Mouse (Mus musculus): ENCODE measurements around the gene Ctsf. TPM values are rescaled to one million over a fixed set of nuclear protein-coding genes. Genes with fewer than 3 reads are reported as not detected.
"Not testable (repeated sequence)": the region's sequence is repeated elsewhere in the genome, so short reads cannot be mapped to it uniquely, and the experiment has no call there.

Ctsf gene
- polyA plus RNA-seq, 1 experiment: 133 TPM

GRCm38 (mm10) chr19:4842611-4843010 lies 12.3 kb upstream of the Ctsf start:
- no peak overlapping the region for H3K27ac ChIP-seq (ENCODE audit: insufficient read depth, low read length)
- H3K4me3 ChIP-seq (ENCODE audit: insufficient read depth, low read length): no peak overlapping the region
- no peaks in the 10 kb centered on the region; the same call in 1 of the 2 replicates for H3K4me1 ChIP-seq (ENCODE audit: control insufficient read depth, insufficient read depth, low read length)
- TF ChIP-seq POLR2A (IDR thresholded peaks at IDR 0.05; ENCODE audit: extremely low read depth, insufficient read depth, low read length) (no peak), CTCF (IDR thresholded peaks at IDR 0.05; ENCODE audit: extremely low read depth, insufficient read depth, low read length) (no peak)

GRCm38 (mm10) chr19:4845846-4846245 lies 9.1 kb upstream of the Ctsf start:
- H3K4me1 ChIP-seq (ENCODE audit: control insufficient read depth, insufficient read depth, low read length): no peaks in the 10 kb centered on the region
- no peak overlapping the region for H3K4me3 ChIP-seq (ENCODE audit: insufficient read depth, low read length)
- TF ChIP-seq POLR2A (IDR thresholded peaks at IDR 0.05; ENCODE audit: extremely low read depth, insufficient read depth, low read length): no peak
- TF ChIP-seq CTCF (IDR thresholded peaks at IDR 0.05; ENCODE audit: extremely low read depth, insufficient read depth, low read length): no peak
- no peak overlapping the region for H3K27ac ChIP-seq (ENCODE audit: insufficient read depth, low read length)

- Histone ChIP-seq H3K4me3 (ENCODE audit: insufficient read depth, low read length) (no peak overlapping the region), H3K27ac (ENCODE audit: insufficient read depth, low read length) (no peak overlapping the region)
- peak; percentile 72 for TF ChIP-seq CTCF (IDR thresholded peaks at IDR 0.05; ENCODE audit: extremely low read depth, insufficient read depth, low read length)
- no peak for TF ChIP-seq POLR2A (IDR thresholded peaks at IDR 0.05; ENCODE audit: extremely low read depth, insufficient read depth, low read length)
Observed at GRCm38 (mm10) chr19:4847490-4847889, 7.4 kb upstream of the Ctsf start.

GRCm38 (mm10) chr19:4849800-4850199 lies 5.1 kb upstream of the Ctsf start:
- Histone ChIP-seq H3K4me1 (ENCODE audit: control insufficient read depth, insufficient read depth, low read length) (peaks cover 2% of the 10 kb centered on the region; the same call in 1 of the 2 replicates), H3K4me3 (ENCODE audit: insufficient read depth, low read length) (no peak overlapping the region), H3K27ac (ENCODE audit: insufficient read depth, low read length) (no peak overlapping the region)
- TF ChIP-seq CTCF (IDR thresholded peaks at IDR 0.05; ENCODE audit: extremely low read depth, insufficient read depth, low read length): no peak
- TF ChIP-seq POLR2A (IDR thresholded peaks at IDR 0.05; ENCODE audit: extremely low read depth, insufficient read depth, low read length): no peak

More at GRCm38 (mm10) chr19:4847490-4847889, 7.4 kb upstream of the Ctsf start:
- no peaks in the 10 kb centered on the region for H3K4me1 ChIP-seq (ENCODE audit: control insufficient read depth, insufficient read depth, low read length)

GRCm38 (mm10) chr19:4850281-4850680 lies 4.6 kb upstream of the Ctsf start:
- H3K27ac ChIP-seq (ENCODE audit: insufficient read depth, low read length): no peak overlapping the region
- no peak overlapping the region for H3K4me3 ChIP-seq (ENCODE audit: insufficient read depth, low read length)
- TF ChIP-seq POLR2A (IDR thresholded peaks at IDR 0.05; ENCODE audit: extremely low read depth, insufficient read depth, low read length) (no peak), CTCF (IDR thresholded peaks at IDR 0.05; ENCODE audit: extremely low read depth, insufficient read depth, low read length) (no peak)
- H3K4me1 ChIP-seq (ENCODE audit: control insufficient read depth, insufficient read depth, low read length): peaks cover 2% of the 10 kb centered on the region; the same call in 1 of the 2 replicates

GRCm38 (mm10) chr19:4855470-4855820 lies 515 bp downstream of the Ctsf start:
- peak overlapping the region; percentile 78 for H3K4me3 ChIP-seq (ENCODE audit: insufficient read depth, low read length)
- peak overlapping the region; percentile 62; the same call in 1 of the 2 replicates for H3K27ac ChIP-seq (ENCODE audit: insufficient read depth, low read length)
- peaks cover 6% of the 10 kb centered on the region; the same call in 1 of the 2 replicates for H3K4me1 ChIP-seq (ENCODE audit: control insufficient read depth, insufficient read depth, low read length)
- TF ChIP-seq POLR2A (IDR thresholded peaks at IDR 0.05; ENCODE audit: extremely low read depth, insufficient read depth, low read length): no peak
- TF ChIP-seq CTCF (IDR thresholded peaks at IDR 0.05; ENCODE audit: extremely low read depth, insufficient read depth, low read length): no peak

- TF ChIP-seq POLR2A (IDR thresholded peaks at IDR 0.05; ENCODE audit: extremely low read depth, insufficient read depth, low read length) (no peak), CTCF (IDR thresholded peaks at IDR 0.05; ENCODE audit: extremely low read depth, insufficient read depth, low read length) (no peak)
- Histone ChIP-seq H3K4me3 (ENCODE audit: insufficient read depth, low read length) (peak overlapping the region; percentile 78; the same call in 1 of the 2 replicates), H3K27ac (ENCODE audit: insufficient read depth, low read length) (no peak overlapping the region)
Observed at GRCm38 (mm10) chr19:4855951-4856350, 1.0 kb downstream of the Ctsf start.

GRCm38 (mm10) chr19:4859081-4859480 lies 4.2 kb downstream of the Ctsf start:
- Histone ChIP-seq H3K27ac (ENCODE audit: insufficient read depth, low read length) (no peak overlapping the region), H3K4me1 (ENCODE audit: control insufficient read depth, insufficient read depth, low read length) (peaks cover 6% of the 10 kb centered on the region; the same call in 1 of the 2 replicates), H3K4me3 (ENCODE audit: insufficient read depth, low read length) (no peak overlapping the region)
- TF ChIP-seq POLR2A (IDR thresholded peaks at IDR 0.05; ENCODE audit: extremely low read depth, insufficient read depth, low read length): no peak
- no peak for TF ChIP-seq CTCF (IDR thresholded peaks at IDR 0.05; ENCODE audit: extremely low read depth, insufficient read depth, low read length)

More at GRCm38 (mm10) chr19:4855951-4856350, 1.0 kb downstream of the Ctsf start:
- H3K4me1 ChIP-seq (ENCODE audit: control insufficient read depth, insufficient read depth, low read length): peaks cover 6% of the 10 kb centered on the region; the same call in 1 of the 2 replicates

GRCm38 (mm10) chr19:4863048-4863447 lies 8.1 kb downstream of the Ctsf start:
- Histone ChIP-seq H3K4me3 (ENCODE audit: insufficient read depth, low read length) (no peak overlapping the region), H3K27ac (ENCODE audit: insufficient read depth, low read length) (no peak overlapping the region), H3K4me1 (ENCODE audit: control insufficient read depth, insufficient read depth, low read length) (no peaks in the 10 kb centered on the region)
- TF ChIP-seq CTCF (IDR thresholded peaks at IDR 0.05; ENCODE audit: extremely low read depth, insufficient read depth, low read length) (no peak), POLR2A (IDR thresholded peaks at IDR 0.05; ENCODE audit: extremely low read depth, insufficient read depth, low read length) (no peak)

GRCm38 (mm10) chr19:4865147-4865546 lies 10.2 kb downstream of the Ctsf start:
- H3K4me1 ChIP-seq (ENCODE audit: control insufficient read depth, insufficient read depth, low read length): no peaks in the 10 kb centered on the region
- no peak overlapping the region for H3K27ac ChIP-seq (ENCODE audit: insufficient read depth, low read length)
- no peak overlapping the region for H3K4me3 ChIP-seq (ENCODE audit: insufficient read depth, low read length)
- no peak for TF ChIP-seq POLR2A (IDR thresholded peaks at IDR 0.05; ENCODE audit: extremely low read depth, insufficient read depth, low read length)
- no peak for TF ChIP-seq CTCF (IDR thresholded peaks at IDR 0.05; ENCODE audit: extremely low read depth, insufficient read depth, low read length)

GRCm38 (mm10) chr19:4874613-4875012 lies 19.7 kb downstream of the Ctsf start:
- H3K4me1 ChIP-seq (ENCODE audit: control insufficient read depth, insufficient read depth, low read length); H3K4me3 ChIP-seq (ENCODE audit: insufficient read depth, low read length): not testable (repeated sequence)

More at GRCm38 (mm10) chr19:4874613-4875012, 19.7 kb downstream of the Ctsf start:
- not testable (repeated sequence) for H3K27ac ChIP-seq (ENCODE audit: insufficient read depth, low read length)

Data from cortical plate, adult 2 months (tissue).